Mouse (Mus musculus) kidney, adult 11 months (tissue): ENCODE measurements at regions not wholly inside any gene's neighbourhood (a gene's known extent, or its start where the extent isn't known, plus 50 kb on each side); places are given as distances from the start of the nearest gene placed in this dataset.

Experiments used
- DNase-seq: peaks from one replicate; pipeline ENCODE4 v3.0.0; 2022

DNA sequence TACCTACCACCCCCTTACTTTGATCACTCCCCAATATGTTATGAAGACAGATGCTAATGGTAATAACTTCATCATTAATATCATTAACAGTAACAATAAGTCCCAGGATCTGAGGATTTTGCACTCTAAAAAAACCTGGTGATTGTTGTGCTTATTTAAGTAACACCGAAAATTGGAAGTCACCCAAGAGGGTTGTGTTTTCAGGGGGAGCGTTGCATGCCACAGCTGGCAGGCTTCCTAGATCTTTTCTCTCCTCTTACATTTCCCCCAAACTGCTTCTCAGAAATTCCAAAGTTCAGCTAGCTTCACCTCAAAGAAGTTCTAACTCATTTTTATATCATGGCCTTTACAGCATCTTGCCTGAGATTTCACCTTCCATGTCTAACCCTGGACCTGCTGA, 444.3 kb downstream of the Gm826 start:
- no peak for DNase-seq

GRCm38 (mm10) chr2:159884773-159885459, 449.0 kb downstream of the Gm826 start:
- DNase-seq, result no peak

GRCm38 (mm10) chr2:159866981-159867380, 467.0 kb downstream of the Gm826 start:
- no peak for DNase-seq

- DNase-seq, result no peak
Measured at GRCm38 (mm10) chr2:159866391-159866790, 467.6 kb downstream of the Gm826 start.

DNA sequence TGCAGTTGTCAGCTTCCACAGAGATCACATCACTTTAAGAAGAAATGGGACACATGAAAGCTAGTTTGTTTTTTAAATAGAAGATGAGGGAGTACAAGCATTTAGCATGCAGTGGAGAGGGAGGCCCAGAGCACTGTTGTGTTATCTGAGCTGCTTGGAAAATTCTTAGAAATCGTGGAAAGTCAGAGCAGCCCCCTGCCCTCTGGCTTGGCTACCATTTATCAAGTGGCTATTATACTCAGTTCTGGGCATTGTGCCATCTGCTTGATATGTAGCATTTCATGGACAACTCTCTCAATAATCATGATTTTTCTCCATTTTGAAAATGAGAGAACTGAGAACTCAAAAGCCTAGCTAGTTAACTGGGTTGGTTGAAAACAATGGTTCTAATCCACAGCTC, 470.8 kb downstream of the Gm826 start:
- no peak for DNase-seq

DNA sequence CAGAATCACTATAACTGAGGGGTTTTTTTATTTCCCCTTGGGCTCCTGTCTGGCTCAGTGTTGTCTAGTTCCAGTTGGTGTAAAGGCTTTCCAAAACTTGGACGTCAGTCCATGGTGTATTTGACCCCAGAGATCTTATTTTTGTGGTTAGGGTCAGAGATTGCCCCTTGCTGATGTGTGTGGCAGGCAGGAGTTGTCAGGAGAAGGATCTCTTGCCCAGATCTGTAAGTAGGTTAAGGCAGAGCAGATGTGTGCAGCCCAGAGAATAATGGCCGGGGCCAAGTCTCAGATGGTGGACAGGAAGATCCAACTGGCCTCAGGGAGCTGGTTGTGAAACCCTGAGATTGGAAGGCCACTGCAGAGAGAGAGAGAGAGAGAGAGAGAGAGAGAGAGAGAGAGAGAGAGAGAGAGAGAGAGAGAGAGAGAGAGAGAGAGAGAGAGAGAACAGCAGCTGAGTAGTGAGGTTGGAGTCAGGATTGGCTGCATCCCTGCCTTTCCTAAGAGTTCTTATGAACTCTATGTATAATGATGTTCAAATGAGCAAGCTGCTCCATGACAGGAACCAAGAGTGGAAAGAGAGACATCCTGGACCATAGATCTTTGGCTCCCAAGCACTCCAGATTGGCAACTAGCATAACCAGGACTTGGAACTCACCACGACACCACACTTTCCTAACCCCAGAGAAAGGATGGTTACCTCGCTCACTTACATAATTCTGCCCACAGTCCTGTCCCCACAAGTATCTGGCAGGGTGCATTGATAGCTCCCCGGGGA, 479.9 kb downstream of the Gm826 start:
- DNase-seq, result peak; percentile 12

GRCm38 (mm10) chr2:159852959-159853358, 481.0 kb downstream of the Gm826 start:
- no peak for DNase-seq

DNA sequence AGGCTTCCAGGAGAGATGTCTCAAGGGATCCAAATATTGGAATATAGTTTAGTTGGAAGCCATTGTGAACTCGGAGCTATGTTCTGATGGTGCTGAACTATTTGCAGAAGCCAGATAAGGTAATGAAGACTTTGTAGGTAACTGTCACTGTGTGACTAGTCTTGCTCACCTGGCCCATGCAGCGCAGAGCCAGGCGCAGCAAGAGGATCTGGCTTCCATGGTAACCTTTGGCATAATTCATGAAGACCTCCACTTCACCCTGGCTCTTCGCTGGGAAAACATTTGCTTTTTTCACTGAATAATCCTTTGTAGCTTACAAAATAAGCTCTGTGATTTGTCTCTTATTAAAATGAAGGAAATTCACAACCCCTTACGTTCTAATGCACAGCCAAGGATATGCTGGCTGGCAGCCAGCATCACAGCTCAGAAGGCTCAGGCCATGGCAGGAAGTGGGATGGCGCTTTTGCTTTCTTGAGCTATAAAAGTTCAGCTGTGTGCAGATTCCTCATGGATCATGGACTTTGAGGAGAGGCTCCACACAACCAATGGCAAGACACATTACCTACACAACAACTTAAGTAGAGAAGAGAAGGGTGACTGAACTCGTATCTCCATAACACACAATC, 501.4 kb downstream of the Gm826 start:
- DNase-seq, result no peak

DNA sequence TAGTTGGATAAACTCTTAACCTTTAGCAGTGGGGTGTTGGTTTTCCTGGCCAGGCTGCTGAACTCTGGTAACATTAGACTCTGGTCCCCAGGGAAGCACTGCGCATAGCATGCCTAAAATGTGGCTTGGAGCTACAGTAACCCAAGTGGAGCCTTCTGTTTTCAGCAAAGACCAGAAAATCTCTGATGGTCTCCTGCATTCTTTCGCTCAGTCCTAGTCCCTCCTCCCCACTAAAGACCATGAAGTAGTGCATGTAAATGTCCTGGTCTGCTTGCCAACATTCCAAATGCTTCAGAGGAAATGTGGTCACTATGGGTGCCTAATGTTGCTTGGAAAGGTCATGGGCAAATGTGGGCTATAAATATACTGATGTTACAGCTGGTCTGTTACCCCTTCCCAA, 507.5 kb downstream of the Gm826 start:
- peak; percentile 23 for DNase-seq

DNA sequence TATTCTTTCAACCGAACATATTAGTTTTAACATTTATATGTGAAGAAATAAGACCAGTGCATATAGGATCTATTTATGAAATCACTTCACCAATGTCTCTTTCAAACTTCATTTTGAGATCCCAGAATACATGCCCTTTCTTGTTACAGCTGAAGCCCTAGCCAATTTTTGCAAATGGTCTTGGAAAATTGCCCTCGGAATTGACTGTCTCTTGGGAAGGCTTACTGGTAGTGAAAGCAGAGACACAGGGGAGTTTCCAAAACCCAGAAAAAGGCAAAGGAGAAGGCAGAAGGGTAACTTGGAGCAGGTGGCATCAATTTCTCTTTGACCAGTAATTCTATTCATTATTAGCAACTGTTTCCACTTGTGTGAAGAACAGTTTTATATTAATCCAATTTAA, 515.4 kb downstream of the Gm826 start:
- DNase-seq, result no peak

GRCm38 (mm10) chr2:159816344-159816743, 517.6 kb downstream of the Gm826 start:
- no peak for DNase-seq
